13 mouse cellular contexts compared by ENCODE assay signal in genomic region chr8:105774498-105774897, GRCm38 (mm10). TPM values are rescaled to one million over a fixed set of nuclear protein-coding genes. Genes with fewer than 3 reads are reported as not detected.
"Had no signal": no experiment of that assay in that cellular context is flagged by ENCODE, and none has a peak within 500 bp of the region (broad histone marks: within the 10 kb centered on the region; RNA-seq: fewer than 3 reads in every experiment).

No protein-coding gene starts in this region.

- H3K4me3 ChIP-seq: limb, embryonic 12.5 days; liver, embryonic 13.5 days; midbrain, embryonic 12.5 days; stomach, embryonic 15.5 days had no signal

- H3K4me1 ChIP-seq: limb, embryonic 12.5 days; midbrain, embryonic 12.5 days; stomach, embryonic 15.5 days had no signal

- DNase-seq: kidney, adult 11 months; kidney, adult 9 months; kidney, postnatal 36 days; layer of hippocampus, postnatal 36 days; liver; liver, embryonic 13.5 days; liver, postnatal 0 days; thymus, postnatal 36 days had no signal

RNA-seq across cellular contexts. Expression of gene Tsnaxip1, which starts 53.0 kb away (rescaled TPM):
- total RNA-seq: megakaryocyte-erythroid progenitor cell, adult 5-6 weeks had no signal
- polyA plus RNA-seq: intestine, embryonic 14.5 days; liver, postnatal 0 days; stomach, embryonic 15.5 days had no signal
